Mouse (Mus musculus) CH12.LX (cell line): ENCODE measurements around the gene Myo1g. TPM values are rescaled to one million over a fixed set of nuclear protein-coding genes. Genes with fewer than 3 reads are reported as not detected.
A peak's percentile ranks its signal among the peaks of the same experiment; 100 is the strongest.

Experiments used
- DNase-seq: peaks from one replicate; pipeline ENCODE4 v3.0.0-alpha.2; 2013; ENCODE audit errors: extremely low read depth
- H3K27ac ChIP-seq: 2 replicates; pipeline ENCODE4 v1.5.1; 2012; ENCODE audit warnings: low read depth, mild to moderate bottlenecking, control low read depth, moderate library complexity; ENCODE audit not compliant: insufficient read depth
- H3K27me3 ChIP-seq: replicated peaks from 2 replicates; pipeline ENCODE3; 2012; ENCODE audit warnings: inconsistent platforms
- H3K36me3 ChIP-seq, 2 experiments: replicated peaks in 1 of 2; 2 replicates each; pipeline versions ENCODE3 to v1.6.1; 2012; ENCODE audit warnings: inconsistent platforms in 1 of 2, low read length in 1 of 2, mild to moderate bottlenecking in 1 of 2, mixed read lengths in 1 of 2, moderate library complexity in 1 of 2; ENCODE audit not compliant: control insufficient read depth in 1 of 2, insufficient read depth in 1 of 2
- H3K4me1 ChIP-seq, 2 experiments: 2 replicates each; pipeline ENCODE4 v1.6.1; 2012; ENCODE audit warnings: inconsistent platforms in 1 of 2, moderate library complexity in 1 of 2; ENCODE audit not compliant: insufficient read depth in 2 of 2, control insufficient read depth in 1 of 2
- H3K4me2 ChIP-seq: 2 replicates; pipeline ENCODE4 v1.6.1; 2012; ENCODE audit warnings: low read depth, mild to moderate bottlenecking, control low read depth; ENCODE audit not compliant: poor library complexity, insufficient read depth, severe bottlenecking
- H3K4me3 ChIP-seq, 3 experiments: fragments of 150-350 bp in 1 of 3; sonication (generic) in 1 of 3; replicated peaks in 1 of 3; 2 replicates each; pipeline versions ENCODE3 to v1.5.1; 2011 to 2012; ENCODE audit warnings: low read depth in 2 of 3, low read length in 2 of 3, mild to moderate bottlenecking in 2 of 3, moderate library complexity in 2 of 3, control low read depth in 1 of 3, improper control_type of control experiment in 1 of 3, inconsistent platforms in 1 of 3, mixed read lengths in 1 of 3; ENCODE audit not compliant: poor library complexity in 1 of 3
- H3K79me2 ChIP-seq: replicated peaks from 2 replicates; pipeline ENCODE4 v1.6.1; 2012; ENCODE audit warnings: mild to moderate bottlenecking, moderate library complexity; ENCODE audit not compliant: control insufficient read depth, poor library complexity, insufficient read depth, severe bottlenecking; ENCODE audit errors: extremely low read depth
- H3K9ac ChIP-seq: 2 replicates; pipeline ENCODE4 v1.6.1; 2012; ENCODE audit warnings: low read depth, mild to moderate bottlenecking, control low read depth, moderate library complexity; ENCODE audit not compliant: insufficient read depth
- H3K9me3 ChIP-seq: replicated peaks from 2 replicates; pipeline ENCODE3; 2012; ENCODE audit warnings: low read length, inconsistent platforms, mixed read lengths
- ELF1 ChIP-seq: IDR thresholded peaks from 2 replicates; pipeline ENCODE4 v1.6.1; 2014; ENCODE audit warnings: low read depth, mild to moderate bottlenecking, inconsistent platforms, low read length, improper control_type of control experiment
- GABPA ChIP-seq: IDR thresholded peaks from 2 replicates; pipeline ENCODE4 v1.6.1; 2012; ENCODE audit warnings: low read depth, low read length, improper control_type of control experiment, inconsistent platforms; ENCODE audit not compliant: insufficient replicate concordance
- HCFC1 ChIP-seq: IDR thresholded peaks from 2 replicates; pipeline ENCODE4 v1.6.1; 2012; ENCODE audit warnings: low read depth, mild to moderate bottlenecking, inconsistent platforms, low read length, improper control_type of control experiment
- JUND ChIP-seq: conservative IDR thresholded peaks from 2 replicates; pipeline ENCODE4 v1.6.1; 2011; ENCODE audit warnings: low read depth, low read length, improper control_type of control experiment
- KAT2A ChIP-seq: IDR thresholded peaks from 2 replicates; pipeline ENCODE4 v1.6.1; 2012; ENCODE audit warnings: low read length, improper control_type of control experiment, inconsistent platforms; ENCODE audit not compliant: insufficient replicate concordance
- MAZ ChIP-seq: IDR thresholded peaks from 2 replicates; pipeline ENCODE4 v1.6.1; 2012; ENCODE audit warnings: low read depth, mild to moderate bottlenecking, inconsistent platforms, low read length, improper control_type of control experiment, moderate library complexity
- MEF2A ChIP-seq: IDR thresholded peaks from 2 replicates; pipeline ENCODE4 v1.6.1; 2014; ENCODE audit warnings: low read depth, mild to moderate bottlenecking, inconsistent platforms, low read length, improper control_type of control experiment, borderline replicate concordance
- MXI1 ChIP-seq: IDR thresholded peaks from 2 replicates; pipeline ENCODE4 v1.6.1; 2011; ENCODE audit warnings: mild to moderate bottlenecking, low read depth, low read length, improper control_type of control experiment
- NELFE ChIP-seq: IDR thresholded peaks from 2 replicates; pipeline ENCODE4 v1.6.1; 2011; ENCODE audit warnings: low read depth, low read length, improper control_type of control experiment
- NRF1 ChIP-seq: IDR thresholded peaks from 2 replicates; pipeline ENCODE4 v1.6.1; 2014; ENCODE audit warnings: low read depth, mild to moderate bottlenecking, inconsistent platforms, low read length, improper control_type of control experiment, moderate library complexity
- POLR2AphosphoS2 ChIP-seq: IDR thresholded peaks from 2 replicates; pipeline ENCODE4 v1.6.1; 2011; ENCODE audit warnings: low read depth, low read length, improper control_type of control experiment
- RAD21 ChIP-seq: IDR thresholded peaks from 2 replicates; pipeline ENCODE4 v1.6.1; 2011; ENCODE audit warnings: low read depth, mild to moderate bottlenecking, low read length, improper control_type of control experiment, moderate library complexity
- RCOR1 ChIP-seq: conservative IDR thresholded peaks from 2 replicates; pipeline ENCODE4 v1.6.1; 2012; ENCODE audit warnings: low read depth, mild to moderate bottlenecking, inconsistent platforms, low read length, improper control_type of control experiment
- SMC3 ChIP-seq: IDR thresholded peaks from 2 replicates; pipeline ENCODE4 v1.6.1; 2011; ENCODE audit warnings: low read depth, low read length, improper control_type of control experiment
- TBP ChIP-seq: conservative IDR thresholded peaks from 2 replicates; pipeline ENCODE4 v1.6.1; 2011; ENCODE audit warnings: low read depth, low read length, improper control_type of control experiment
- ZC3H11A ChIP-seq: IDR thresholded peaks from 2 replicates; pipeline ENCODE4 v1.6.1; 2012; ENCODE audit warnings: low read depth, mild to moderate bottlenecking, inconsistent platforms, low read length, improper control_type of control experiment
- ZMIZ1 ChIP-seq: IDR thresholded peaks from 2 replicates; pipeline ENCODE4 v1.6.1; 2012; ENCODE audit warnings: low read depth, mild to moderate bottlenecking, inconsistent platforms, low read length, improper control_type of control experiment
- ZNF384 ChIP-seq: IDR thresholded peaks from 2 replicates; pipeline ENCODE4 v1.6.1; 2012; ENCODE audit warnings: low read depth, low read length, improper control_type of control experiment, inconsistent platforms
- dilution Hi-C: fragments of 300-500 bp; cut with MboI; formaldehyde crosslinking; loops from 2 replicates; pipeline ENCODE4 v1.14.3; 2020; ENCODE audit warnings: low sequenced_read_pairs; ENCODE audit not compliant: extremely low pct_unique_long_range_greater_than_20kb, extremely low pct_ligation_motif_present
- in situ Hi-C: fragments of 300-500 bp; cut with MboI; formaldehyde crosslinking; loops from 3 replicates; pipeline ENCODE4 v1.14.3; 2019; ENCODE audit warnings: low sequenced_read_pairs, low pct_ligation_motif_present, low pct_unique_long_range_greater_than_20kb, mixed read lengths
- polyA plus RNA-seq: library from polyadenylated mRNA; unstranded; fragments of >175 nt; gene quantifications from 2 replicates; pipeline ENCODE4 v1.2.1, GENCODE M21; 2012; ENCODE audit warnings: low read depth; ENCODE audit not compliant: insufficient read length
- total RNA-seq, 2 experiments: library from RNA; depleted of rRNA; stranded (reverse); fragments of 300-350 nt in 1 of 2; fragments of >200 nt in 1 of 2; gene quantifications; 2 replicates each; pipeline ENCODE4 v1.2.3; 2012 to 2014

The Myo1g gene
- total and polyA plus RNA-seq, 3 experiments, result 268 to 335 (median 284) TPM

- dilution Hi-C loops (no loop called here), in situ Hi-C loops (loop anchor here (5.0 kb wide), 1 partner anchor 37 kb away; no protein-coding TSS in a partner anchor)
- Histone ChIP-seq H3K4me1 (peaks cover 8 to 30% of the 10 kb centered on the region in 2 experiments), H3K9me3 (no peaks in the 10 kb centered on the region), H3K79me2 (peaks cover 31% of the 10 kb centered on the region), H3K36me3 (peaks cover 0 to 13% of the 10 kb centered on the region in 2 experiments), H3K27ac (no peak overlapping the region), H3K9ac (no peak overlapping the region), H3K4me2 (peak overlapping the region; percentile 86; the same call in 1 of the 2 replicates), H3K27me3 (no peaks in the 10 kb centered on the region), H3K4me3 (no peak overlapping the region)
- no peak for TF ChIP-seq RCOR1
- TF ChIP-seq ZC3H11A, result no peak
- TF ChIP-seq HCFC1, result no peak
- DNase-seq, result no peak
Observed at GRCm38 (mm10) chr11:6545186-6545856, 24.6 kb upstream of the Myo1g start.

GRCm38 (mm10) chr11:6544683-6545082 lies 23.9 kb upstream of the Myo1g start:
- dilution Hi-C loops (no loop called here), in situ Hi-C loops (loop anchor here (5.0 kb wide), 1 partner anchor 38 kb away; no protein-coding TSS in a partner anchor)
- no peaks in the 10 kb centered on the region for H3K27me3 ChIP-seq
- peaks cover 25% of the 10 kb centered on the region for H3K79me2 ChIP-seq
- no peak overlapping the region for H3K4me3 ChIP-seq
- peaks cover 0 to 7% of the 10 kb centered on the region in 2 experiments for H3K36me3 ChIP-seq
- no peak overlapping the region for H3K4me2 ChIP-seq
- TF ChIP-seq KAT2A, result no peak
- no peak for TF ChIP-seq MXI1
- no peak for TF ChIP-seq GABPA
- no peak; the same call in 1 of the 2 replicates for TF ChIP-seq ZNF384
- TF ChIP-seq NRF1, result no peak
- no peak for TF ChIP-seq ZMIZ1
- no peak for TF ChIP-seq ZC3H11A
- TF ChIP-seq ELF1, result no peak
- no peak for TF ChIP-seq SMC3
- no peak for TF ChIP-seq NELFE
- TF ChIP-seq MAZ, result no peak
- no peak for TF ChIP-seq RAD21
- TF ChIP-seq TBP, result no peak
- TF ChIP-seq MEF2A, result no peak
- TF ChIP-seq JUND, result no peak
- no peak for TF ChIP-seq HCFC1
- no peak for TF ChIP-seq POLR2AphosphoS2
- H3K9ac ChIP-seq, result no peak overlapping the region
- H3K27ac ChIP-seq, result no peak overlapping the region
- DNase-seq, result no peak
- H3K9me3 ChIP-seq, result no peaks in the 10 kb centered on the region
- H3K4me1 ChIP-seq, result peaks cover 8 to 26% of the 10 kb centered on the region in 2 experiments
